Mouse (Mus musculus) bone marrow macrophage, adult 2 months (primary cell): Measurements from ENCODE around the gene Utp4.

ENCODE experiments used
- CTCF ChIP-seq: IDR thresholded peaks from 2 replicates; pipeline ENCODE4 v1.5.1; 2012; ENCODE audit warnings: low read depth, mild to moderate bottlenecking, low read length, moderate library complexity
- POLR2A ChIP-seq: IDR thresholded peaks from 2 replicates; pipeline ENCODE4 v1.6.1; 2012; ENCODE audit warnings: mild to moderate bottlenecking, low read depth, low read length, borderline replicate concordance

DNA sequence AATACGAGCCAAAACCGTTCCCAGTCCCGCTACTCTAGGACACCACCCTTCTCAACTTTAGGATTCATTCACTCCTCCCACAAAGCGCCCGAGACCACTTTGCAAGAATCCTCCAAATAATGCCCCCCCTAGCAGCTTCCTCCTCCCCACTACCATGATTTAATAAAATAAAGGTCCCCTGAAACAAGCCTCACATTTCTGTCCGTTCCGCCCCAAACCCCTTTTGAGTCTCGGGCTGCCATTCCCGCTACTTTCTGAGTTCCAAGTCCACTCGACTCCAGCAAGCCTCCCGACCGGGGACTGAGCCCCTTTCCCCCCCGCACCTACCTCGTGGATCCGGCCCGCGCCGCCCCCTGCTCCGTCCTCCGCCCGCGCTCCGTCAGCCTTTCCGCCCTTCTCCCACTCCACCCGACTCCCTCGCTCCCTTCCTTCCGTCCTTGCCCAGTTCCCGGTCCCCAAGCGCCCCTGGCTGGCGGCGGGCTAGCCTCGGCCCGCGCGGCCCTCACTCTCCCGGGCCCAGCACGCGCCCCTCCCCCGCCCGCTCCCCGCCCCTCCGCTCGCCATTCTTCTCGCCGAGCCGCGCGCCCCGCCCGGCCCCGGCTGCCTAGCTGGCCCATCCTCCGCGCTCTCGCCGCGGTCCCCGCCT lies 507 bp upstream of the Utp4 start:
- TF ChIP-seq CTCF (no peak), POLR2A (no peak)
